8 mouse cellular contexts compared by ENCODE assay signal in the genomic region with DNA sequence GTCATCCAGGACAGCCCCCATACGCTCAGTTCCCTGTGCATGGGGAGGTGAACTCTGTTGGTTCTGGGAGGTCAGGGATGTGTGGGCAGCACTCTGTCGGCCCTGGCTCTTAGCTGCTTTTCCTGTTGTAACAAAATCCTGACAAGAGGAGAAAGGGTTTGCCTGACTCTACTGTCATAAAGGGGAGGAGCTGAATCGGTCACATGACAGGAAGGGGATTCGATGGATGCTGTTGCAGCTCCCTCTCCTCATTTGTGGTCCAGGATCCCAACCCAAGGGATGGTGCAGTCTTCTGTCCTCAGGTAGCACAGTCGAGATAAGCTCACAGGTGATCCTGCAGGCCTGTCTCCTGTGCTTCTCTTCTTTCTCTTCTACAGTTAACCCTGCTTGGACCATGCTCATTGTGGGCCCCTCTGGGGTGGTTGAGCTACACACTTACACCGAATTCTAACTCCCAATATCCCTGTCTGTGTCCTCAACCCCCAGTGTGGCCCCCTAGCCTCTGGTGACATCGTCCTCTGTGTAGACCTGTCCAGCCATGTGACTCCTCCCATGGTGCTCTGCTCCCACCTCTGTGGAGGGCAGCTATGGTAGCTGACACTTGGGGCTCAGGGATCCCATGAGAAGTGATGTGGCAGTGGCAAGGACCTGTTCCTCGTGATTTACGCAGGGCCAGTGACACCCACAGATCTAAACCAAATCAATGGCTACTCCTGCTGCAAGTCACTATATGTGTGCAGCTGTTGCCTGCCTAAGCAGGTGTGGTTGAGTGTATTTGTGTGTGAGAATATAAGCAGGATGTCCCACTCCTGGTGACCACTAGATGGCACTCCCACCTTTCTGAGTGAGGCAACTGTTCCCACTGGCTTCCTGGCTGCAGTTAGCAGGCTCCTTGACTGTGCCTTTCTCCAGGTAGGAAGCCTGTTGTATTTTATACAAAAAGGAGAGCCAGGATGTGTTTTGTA. TPM values are rescaled to one million over a fixed set of nuclear protein-coding genes. Genes with fewer than 3 reads are reported as not detected.
DNase-seq lines count a peak whose midpoint lies in the region; ATAC-seq and TF ChIP-seq lines count a peak whose summit lies in the region.

No protein-coding gene starts in this region.

- H3K36me3 ChIP-seq in forebrain, embryonic 14.5 days (ENCODE audit: control insufficient read depth, insufficient read depth, low read length): peaks cover 74% of the 10 kb centered on the region
- H3K36me3 ChIP-seq in hindbrain, embryonic 11.5 days (ENCODE audit: control insufficient read depth, insufficient read depth, low read length): peaks cover 13% of the 10 kb centered on the region; the same call in 1 of the 2 replicates
- peaks cover 68% of the 10 kb centered on the region for H3K36me3 ChIP-seq in lung, embryonic 14.5 days (ENCODE audit: insufficient read depth)

- H3K9me3 ChIP-seq in forebrain, embryonic 14.5 days (replicated peaks; ENCODE audit: control insufficient read depth, low read length): no peaks in the 10 kb centered on the region
- no peaks in the 10 kb centered on the region for H3K9me3 ChIP-seq in hindbrain, embryonic 11.5 days (ENCODE audit: control insufficient read depth, low read length)
- no peaks in the 10 kb centered on the region for H3K9me3 ChIP-seq in lung, embryonic 14.5 days (ENCODE audit: low read depth, low read length)

- H3K27me3 ChIP-seq in forebrain, embryonic 14.5 days (replicated peaks; ENCODE audit: control insufficient read depth, insufficient read depth, low read length): no peaks in the 10 kb centered on the region
- no peaks in the 10 kb centered on the region for H3K27me3 ChIP-seq in hindbrain, embryonic 11.5 days (ENCODE audit: control insufficient read depth, insufficient read depth, low read length)
- H3K27me3 ChIP-seq in lung, embryonic 14.5 days (ENCODE audit: insufficient read depth, low read length): no peaks in the 10 kb centered on the region

- peak; percentile 88 for DNase-seq in MN1 (ENCODE audit: low spot score)
- peak; percentile 89 for DNase-seq in forebrain, embryonic 14.5 days (ENCODE audit: low spot score)
- DNase-seq in hindbrain, embryonic 11.5 days (ENCODE audit: low spot score): peak; percentile 83
- DNase-seq in layer of hippocampus, adult 8-10 months (ENCODE audit: low spot score in 2 of 2): peak; percentile 73 to 80
- peak; percentile 89 for DNase-seq in lung, embryonic 14.5 days
- peak; percentile 85 for DNase-seq in thymus, postnatal 0 days (ENCODE audit: low spot score)

- no peak overlapping the region for H3K9ac ChIP-seq in forebrain, embryonic 14.5 days (ENCODE audit: low read length)
- H3K9ac ChIP-seq in hindbrain, embryonic 11.5 days (ENCODE audit: low read depth, low read length): no peak overlapping the region
- H3K9ac ChIP-seq in lung, embryonic 14.5 days: no peak overlapping the region

- no peak overlapping the region for H3K4me2 ChIP-seq in forebrain, embryonic 14.5 days (ENCODE audit: low read length)
- H3K4me2 ChIP-seq in hindbrain, embryonic 11.5 days (replicated peaks; ENCODE audit: low read depth, low read length): no peak overlapping the region
- H3K4me2 ChIP-seq in lung, embryonic 14.5 days: no peak overlapping the region

- no peak overlapping the region for H3K27ac ChIP-seq in forebrain, embryonic 14.5 days (ENCODE audit: low read depth, low read length)
- H3K27ac ChIP-seq in hindbrain, embryonic 11.5 days (ENCODE audit: low read depth, low read length): no peak overlapping the region
- no peak overlapping the region for H3K27ac ChIP-seq in lung, embryonic 14.5 days (ENCODE audit: low read depth)
- no peak overlapping the region for H3K27ac ChIP-seq in olfactory bulb, adult 2 months (ENCODE audit: insufficient read depth, low read depth, low read length)

- H3K4me3 ChIP-seq in forebrain, embryonic 14.5 days (ENCODE audit: low read depth, low read length): no peak overlapping the region
- H3K4me3 ChIP-seq in hindbrain, embryonic 11.5 days (ENCODE audit: low read depth, low read length): no peak overlapping the region
- H3K4me3 ChIP-seq in lung, embryonic 14.5 days (ENCODE audit: low read depth, low read length): no peak overlapping the region
- H3K4me3 ChIP-seq in olfactory bulb, adult 2 months (ENCODE audit: insufficient read depth, low read depth, low read length): no peak overlapping the region

- TF ChIP-seq CTCF in lung, embryonic 14.5 days (IDR thresholded peaks at IDR 0.05; ENCODE audit: low read depth): peak; percentile 97
- TF ChIP-seq CTCF in olfactory bulb, adult 2 months (IDR thresholded peaks at IDR 0.05; ENCODE audit: insufficient read depth, low read depth, low read length): peak; percentile 34; the same call in 1 of the 2 replicates

- H3K4me1 ChIP-seq in forebrain, embryonic 14.5 days (ENCODE audit: control insufficient read depth, insufficient read depth, low read length): no peaks in the 10 kb centered on the region
- 0 out of 2 replicates have a peak, but pooled peaks cover 2% of the 10 kb centered on the region for H3K4me1 ChIP-seq in hindbrain, embryonic 11.5 days (replicated peaks; ENCODE audit: control insufficient read depth, insufficient read depth, low read length)
- no peaks in the 10 kb centered on the region for H3K4me1 ChIP-seq in lung, embryonic 14.5 days (ENCODE audit: insufficient read depth)
- H3K4me1 ChIP-seq in olfactory bulb, adult 2 months (ENCODE audit: control insufficient read depth, insufficient read depth, low read length): peaks cover 33% of the 10 kb centered on the region

- ATAC-seq in cerebellum, adult (ENCODE audit: insufficient number of reproducible peaks, low FRiP score, low TSS enrichment): 0 out of 2 replicates have a peak, but pooled peaks have one; percentile 37
- peak; percentile 71 for ATAC-seq in forebrain, embryonic 14.5 days
- ATAC-seq in hindbrain, embryonic 11.5 days (ENCODE audit: low FRiP score): peak; percentile 48
- peak; percentile 68; the same call in 1 of the 2 replicates for ATAC-seq in lung, embryonic 14.5 days (ENCODE audit: insufficient read depth)

- 71% methylated on average over 9 of the region's 9 CpGs for WGBS in forebrain, embryonic 14.5 days
- WGBS in hindbrain, embryonic 11.5 days: 75% methylated on average over 9 of the region's 9 CpGs
- WGBS in lung, embryonic 14.5 days: 63% methylated on average over 9 of the region's 9 CpGs
- WGBS in olfactory bulb, adult 2 months: 59% methylated on average over 9 of the region's 9 CpGs

- TF ChIP-seq POLR2A in olfactory bulb, adult 2 months (IDR thresholded peaks at IDR 0.05; ENCODE audit: insufficient read depth, low read depth, low read length): no peak

RNA-seq across cellular contexts. Expression of gene Kdm4b, which starts 31.3 kb away (rescaled TPM):
- polyA plus RNA-seq in forebrain, embryonic 14.5 days (2014; fragmentation: Nextera tagmentation; extraction: Ambion mirVana): 41.7 and 58.5 TPM in 2 replicates
- polyA plus RNA-seq in hindbrain, embryonic 11.5 days (2014; fragmentation: Nextera tagmentation; extraction: Ambion mirVana): 33.7 and 39.0 TPM in 2 replicates
- 10 to 100 TPM; 66.8 to 85.2 (median 76.9) TPM for total RNA-seq in layer of hippocampus, adult 8-10 months (2022)
- polyA plus RNA-seq in lung, embryonic 14.5 days (2014; fragmentation: Nextera tagmentation; extraction: Ambion mirVana): 31.3 and 36.7 TPM in 2 replicates
- polyA plus RNA-seq in olfactory bulb, adult 2 months (2012; ENCODE audit: insufficient read depth, insufficient read length, low replicate concordance, missing spikeins): not detected in 2 replicates
- polyA plus RNA-seq in thymus, postnatal 0 days (2015; fragmentation: Nextera tagmentation; extraction: Ambion mirVana): 25.9 and 28.0 TPM in 2 replicates

RNA-seq across cellular contexts. Expression of gene Uhrf1, which starts 54.1 kb away (rescaled TPM):
- 38.9 and 47.4 TPM in 2 replicates for polyA plus RNA-seq in forebrain, embryonic 14.5 days (2014; fragmentation: Nextera tagmentation; extraction: Ambion mirVana)
- 77.7 and 95.9 TPM in 2 replicates for polyA plus RNA-seq in hindbrain, embryonic 11.5 days (2014; fragmentation: Nextera tagmentation; extraction: Ambion mirVana)
- 1 to 10 TPM in 3 of 4 experiments, under 1 TPM in 1; 0.77 to 2.5 (median 1.6) TPM for total RNA-seq in layer of hippocampus, adult 8-10 months (2022)
- 137 and 147 TPM in 2 replicates for polyA plus RNA-seq in lung, embryonic 14.5 days (2014; fragmentation: Nextera tagmentation; extraction: Ambion mirVana)
- polyA plus RNA-seq in olfactory bulb, adult 2 months (2012; ENCODE audit: insufficient read depth, insufficient read length, low replicate concordance, missing spikeins): not detected in 2 replicates
- polyA plus RNA-seq in thymus, postnatal 0 days (2015; fragmentation: Nextera tagmentation; extraction: Ambion mirVana): 234 and 264 TPM in 2 replicates

RNA-seq across cellular contexts. Expression of gene Arrdc5, which starts 57.1 kb away (rescaled TPM):
- polyA plus RNA-seq in forebrain, embryonic 14.5 days (2014; fragmentation: Nextera tagmentation; extraction: Ambion mirVana): not detected in 2 replicates
- not detected in 2 replicates for polyA plus RNA-seq in hindbrain, embryonic 11.5 days (2014; fragmentation: Nextera tagmentation; extraction: Ambion mirVana)
- total RNA-seq in layer of hippocampus, adult 8-10 months (2022): not detected
- polyA plus RNA-seq in lung, embryonic 14.5 days (2014; fragmentation: Nextera tagmentation; extraction: Ambion mirVana): not detected in 2 replicates
- polyA plus RNA-seq in olfactory bulb, adult 2 months (2012; ENCODE audit: insufficient read depth, insufficient read length, low replicate concordance, missing spikeins): not detected in 2 replicates
- polyA plus RNA-seq in thymus, postnatal 0 days (2015; fragmentation: Nextera tagmentation; extraction: Ambion mirVana): 0.84 and 1.8 TPM in 2 replicates

Comparison
In these comparisons a context has a peak if more than half of its experiments do, and no peak if none do; other contexts are left out.
1. RNA of gene Kdm4b, which starts 31.3 kb away (polyA plus RNA-seq): 41.7 to 58.5 TPM in forebrain, embryonic 14.5 days, 31.3 to 36.7 TPM in lung, embryonic 14.5 days, 33.7 to 39.0 TPM in hindbrain, embryonic 11.5 days and 25.9 to 28.0 TPM in thymus, postnatal 0 days; not detected in olfactory bulb, adult 2 months; every median in the first group is over 10 times any median in the second.
2. Peak in every context shown above with its lines, with median percentiles within 50 percentile points of each other: DNase-seq and ATAC-seq.